Mouse (Mus musculus) thymus, adult 2 months (tissue): Measurements from ENCODE around the gene Tapt1.

Experiments
- CTCF ChIP-seq: fragments of 200-500 bp; IDR thresholded peaks from 2 replicates; pipeline ENCODE4 v1.5.1; 2012; ENCODE audit warnings: mild to moderate bottlenecking, control low read depth, low read length, moderate library complexity, borderline replicate concordance; ENCODE audit not compliant: control insufficient read depth, poor library complexity, insufficient read depth; ENCODE audit errors: extremely low read depth
- POLR2A ChIP-seq: fragments of 200-500 bp; IDR thresholded peaks from 2 replicates; pipeline ENCODE4 v1.6.1; 2012; ENCODE audit warnings: mild to moderate bottlenecking, low read length, control low read depth, moderate library complexity; ENCODE audit not compliant: control insufficient read depth, poor library complexity, insufficient read depth; ENCODE audit errors: extremely low read depth

DNA sequence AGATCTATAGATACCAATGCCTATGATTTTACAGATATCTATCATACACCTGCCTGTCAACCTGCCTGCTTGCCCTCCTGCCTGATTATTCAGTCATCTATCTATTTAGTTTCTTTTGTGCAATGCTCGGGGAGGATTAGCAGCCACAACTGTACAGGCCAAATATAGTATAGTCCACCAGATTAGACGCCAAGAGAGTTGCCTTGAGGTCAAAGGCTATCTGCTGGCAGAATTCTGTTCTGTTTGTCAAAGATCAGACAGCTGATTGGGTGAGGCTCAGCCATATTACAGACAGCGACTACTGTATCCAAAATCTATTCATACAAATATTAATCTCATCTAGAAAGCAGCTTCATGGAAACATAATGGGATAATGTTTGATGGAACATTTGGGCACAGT, 34.7 kb upstream of the Tapt1 start:
- TF ChIP-seq POLR2A (no peak), CTCF (no peak)
